In genomic region chr3:130060396-130061029, GRCm38 (mm10) we compare ENCODE assay signal across 8 mouse cellular contexts. TPM values are rescaled to one million over a fixed set of nuclear protein-coding genes. Genes with fewer than 3 reads are reported as not detected.
DNase-seq lines count a peak whose midpoint lies in the region; ATAC-seq and TF ChIP-seq lines count a peak whose summit lies in the region.

No protein-coding gene starts in this region.

- TF ChIP-seq POLR2A in bone marrow, adult 2 months (IDR thresholded peaks at IDR 0.05; ENCODE audit: borderline replicate concordance, control insufficient read depth, low read depth, low read length) = peak; percentile 69; the same call in 1 of the 2 replicates

- no peaks in the 10 kb centered on the region for H3K36me3 ChIP-seq in embryonic facial prominence, embryonic 14.5 days (ENCODE audit: control insufficient read depth, insufficient read depth, low read length)
- peaks cover 6% of the 10 kb centered on the region; the same call in 1 of the 2 replicates for H3K36me3 ChIP-seq in heart, embryonic 10.5 days
- peaks cover 4% of the 10 kb centered on the region; the same call in 1 of the 2 replicates for H3K36me3 ChIP-seq in kidney, embryonic 15.5 days
- peaks cover under 1% of the 10 kb centered on the region; the same call in 1 of the 2 replicates for H3K36me3 ChIP-seq in liver, embryonic 12.5 days
- no peaks in the 10 kb centered on the region for H3K36me3 ChIP-seq in stomach, embryonic 14.5 days (ENCODE audit: control insufficient read depth, insufficient read depth, low read length)

- peak overlapping the region; percentile 78 for H3K4me2 ChIP-seq in embryonic facial prominence, embryonic 14.5 days (ENCODE audit: low read depth, low read length)
- H3K4me2 ChIP-seq in kidney, embryonic 15.5 days = peak overlapping the region; percentile 69
- peak overlapping the region; percentile 88 for H3K4me2 ChIP-seq in liver, embryonic 12.5 days
- peak overlapping the region; percentile 73 for H3K4me2 ChIP-seq in stomach, embryonic 14.5 days (replicated peaks; ENCODE audit: low read depth, low read length)

- H3K4me1 ChIP-seq in bone marrow, adult 2 months (ENCODE audit: control insufficient read depth, insufficient read depth, low read length) = peaks cover 2% of the 10 kb centered on the region
- peaks cover 27% of the 10 kb centered on the region for H3K4me1 ChIP-seq in embryonic facial prominence, embryonic 14.5 days (ENCODE audit: control insufficient read depth, insufficient read depth, low read length)
- H3K4me1 ChIP-seq in heart, embryonic 10.5 days = peaks cover 48% of the 10 kb centered on the region
- peaks cover 48% of the 10 kb centered on the region for H3K4me1 ChIP-seq in kidney, embryonic 15.5 days
- peaks cover 55% of the 10 kb centered on the region for H3K4me1 ChIP-seq in liver, embryonic 12.5 days
- peaks cover 15% of the 10 kb centered on the region for H3K4me1 ChIP-seq in stomach, embryonic 14.5 days (ENCODE audit: control insufficient read depth, insufficient read depth, low read length)

- H3K9me3 ChIP-seq in embryonic facial prominence, embryonic 14.5 days (ENCODE audit: control insufficient read depth, low read length) = no peaks in the 10 kb centered on the region
- H3K9me3 ChIP-seq in heart, embryonic 10.5 days = no peaks in the 10 kb centered on the region
- no peaks in the 10 kb centered on the region for H3K9me3 ChIP-seq in kidney, embryonic 15.5 days (replicated peaks)
- H3K9me3 ChIP-seq in liver, embryonic 12.5 days (replicated peaks) = no peaks in the 10 kb centered on the region
- no peaks in the 10 kb centered on the region for H3K9me3 ChIP-seq in stomach, embryonic 14.5 days (ENCODE audit: control insufficient read depth, low read depth, low read length)

- DNase-seq in B cell, adult 2 months = peak; percentile 81 to 82
- DNase-seq in embryonic facial prominence, embryonic 14.5 days (ENCODE audit: low spot score) = peak; percentile 92
- DNase-seq in heart, embryonic 10.5 days (ENCODE audit: low spot score) = peak; percentile 88
- DNase-seq in naive thymus-derived CD4-positive, alpha-beta T cell, adult 2 months (ENCODE audit: low read depth) = peak; percentile 88

- H3K27ac ChIP-seq in bone marrow, adult 2 months (ENCODE audit: control insufficient read depth, insufficient read depth, low read depth, low read length, poor library complexity) = peak overlapping the region; percentile 92
- H3K27ac ChIP-seq in embryonic facial prominence, embryonic 14.5 days (replicated peaks; ENCODE audit: low read depth, low read length) = peak overlapping the region; percentile 98
- peak overlapping the region; percentile 99 for H3K27ac ChIP-seq in heart, embryonic 10.5 days
- H3K27ac ChIP-seq in kidney, embryonic 15.5 days = peak overlapping the region; percentile 98
- peak overlapping the region; percentile 92 for H3K27ac ChIP-seq in liver, embryonic 12.5 days
- H3K27ac ChIP-seq in stomach, embryonic 14.5 days (ENCODE audit: low read length) = peak overlapping the region; percentile 98

- no peaks in the 10 kb centered on the region for H3K27me3 ChIP-seq in embryonic facial prominence, embryonic 14.5 days (replicated peaks; ENCODE audit: control insufficient read depth, insufficient read depth, low read length)
- H3K27me3 ChIP-seq in heart, embryonic 10.5 days (ENCODE audit: insufficient read depth, poor library complexity, severe bottlenecking) = no peaks in the 10 kb centered on the region
- H3K27me3 ChIP-seq in kidney, embryonic 15.5 days = no peaks in the 10 kb centered on the region
- H3K27me3 ChIP-seq in liver, embryonic 12.5 days (replicated peaks) = peaks cover 18% of the 10 kb centered on the region; the same call in 1 of the 2 replicates
- no peaks in the 10 kb centered on the region for H3K27me3 ChIP-seq in stomach, embryonic 14.5 days (ENCODE audit: control insufficient read depth, insufficient read depth, low read length)

- TF ChIP-seq CTCF in bone marrow, adult 2 months (IDR thresholded peaks at IDR 0.05; ENCODE audit: control insufficient read depth, insufficient read depth, low read length) = peak; percentile 36; the same call in 1 of the 2 replicates

- H3K9ac ChIP-seq in embryonic facial prominence, embryonic 14.5 days (ENCODE audit: low read depth, low read length) = peak overlapping the region; percentile 98
- peak overlapping the region; percentile 95 for H3K9ac ChIP-seq in kidney, embryonic 15.5 days
- H3K9ac ChIP-seq in liver, embryonic 12.5 days = peak overlapping the region; percentile 87
- H3K9ac ChIP-seq in stomach, embryonic 14.5 days (replicated peaks; ENCODE audit: low read depth, low read length) = peak overlapping the region; percentile 97

- H3K4me3 ChIP-seq in bone marrow, adult 2 months (replicated peaks; ENCODE audit: control insufficient read depth, low read depth, low read length) = peak overlapping the region; percentile 92
- peak overlapping the region; percentile 88 for H3K4me3 ChIP-seq in embryonic facial prominence, embryonic 14.5 days (ENCODE audit: low read depth, low read length)
- H3K4me3 ChIP-seq in heart, embryonic 10.5 days = peak overlapping the region; percentile 96
- peak overlapping the region; percentile 93 for H3K4me3 ChIP-seq in kidney, embryonic 15.5 days (replicated peaks)
- H3K4me3 ChIP-seq in liver, embryonic 12.5 days = peak overlapping the region; percentile 87
- peak overlapping the region; percentile 90 for H3K4me3 ChIP-seq in stomach, embryonic 14.5 days (ENCODE audit: low read depth, low read length)

- peak; percentile 96 for ATAC-seq in embryonic facial prominence, embryonic 14.5 days (ENCODE audit: low read depth)
- ATAC-seq in kidney, embryonic 15.5 days (replicated peaks; ENCODE audit: low FRiP score) = peak; percentile 93
- ATAC-seq in liver, embryonic 12.5 days = peak; percentile 88
- ATAC-seq in stomach, embryonic 14.5 days (ENCODE audit: insufficient number of reproducible peaks, insufficient read depth, low FRiP score, low read depth) = peak; percentile 93

- WGBS in bone marrow, adult 2 months = 1% methylated on average over 82 of the region's 92 CpGs
- WGBS in embryonic facial prominence, embryonic 14.5 days = 1% methylated on average over 25 of the region's 92 CpGs
- WGBS in heart, embryonic 10.5 days = 1% methylated on average over 58 of the region's 92 CpGs
- under 1% methylated on average over 83 of the region's 92 CpGs for WGBS in kidney, embryonic 15.5 days
- under 1% methylated on average over 60 of the region's 92 CpGs for WGBS in liver, embryonic 12.5 days (ENCODE audit: insufficient replicate concordance)
- under 1% methylated on average over 47 of the region's 92 CpGs for WGBS in stomach, embryonic 14.5 days

RNA-seq across cellular contexts. Expression of gene Sec24b, which starts 0.8 kb away (rescaled TPM):
- polyA plus RNA-seq in bone marrow, adult 2 months (2011; ENCODE audit: insufficient read depth, insufficient read length, low replicate concordance, missing spikeins) = 29.8 and 46.9 TPM in 2 replicates
- 32.9 and 33.5 TPM in 2 replicates for polyA plus RNA-seq in embryonic facial prominence, embryonic 14.5 days (2014; fragmentation: Nextera tagmentation; extraction: Ambion mirVana)
- 33.6 and 34.9 TPM in 2 replicates for polyA plus RNA-seq in heart, embryonic 10.5 days (2016; fragmentation: Nextera tagmentation; extraction: Ambion mirVana)
- 33.6 and 36.9 TPM in 2 replicates for polyA plus RNA-seq in kidney, embryonic 15.5 days (2015; fragmentation: Nextera tagmentation; extraction: Ambion mirVana)
- polyA plus RNA-seq in liver, embryonic 12.5 days (2016; fragmentation: Nextera tagmentation; extraction: Ambion mirVana) = 15.0 and 15.2 TPM in 2 replicates
- polyA plus RNA-seq in stomach, embryonic 14.5 days (2014; fragmentation: Nextera tagmentation; extraction: Ambion mirVana) = 36.8 and 37.1 TPM in 2 replicates

Comparison
In these comparisons a context has a peak if more than half of its experiments do, and no peak if none do; other contexts are left out.
1. Peak in every context shown above with its lines: DNase-seq, ATAC-seq, H3K4me3 ChIP-seq and H3K27ac ChIP-seq.